Mouse (Mus musculus) limb, embryonic 15.5 days (tissue): Measurements from ENCODE around the gene Krt35. TPM values are rescaled to one million over a fixed set of nuclear protein-coding genes. Genes with fewer than 3 reads are reported as not detected.

Source experiments
- ATAC-seq: fragments of 200-750 bp; cut with Nextera tagmentation; 2 replicates; pipeline ENCODE4 v1.8.0; 2017; ENCODE audit warnings: low read depth, moderate TSS enrichment; ENCODE audit not compliant: insufficient number of reproducible peaks, low FRiP score, low TSS enrichment
- H3K27ac ChIP-seq: fragments of 300-500 bp; sonication (generic); 2 replicates; pipeline ENCODE4 v1.5.1; 2015; ENCODE audit warnings: moderate library complexity, mild to moderate bottlenecking, inconsistent platforms
- H3K27me3 ChIP-seq: fragments of 300-500 bp; sonication (generic); 2 replicates; pipeline ENCODE4 v1.6.1; 2015; ENCODE audit warnings: inconsistent platforms
- H3K36me3 ChIP-seq: fragments of 300-500 bp; sonication (generic); 2 replicates; pipeline ENCODE4 v1.6.1; 2015; ENCODE audit warnings: inconsistent platforms
- H3K4me1 ChIP-seq: fragments of 300-500 bp; sonication (generic); 2 replicates; pipeline ENCODE4 v1.6.1; 2015; ENCODE audit warnings: inconsistent platforms
- H3K4me2 ChIP-seq: fragments of 300-500 bp; sonication (generic); 2 replicates; pipeline ENCODE4 v1.6.1; 2015; ENCODE audit warnings: mild to moderate bottlenecking, inconsistent platforms
- H3K4me3 ChIP-seq: fragments of 300-500 bp; sonication (generic); 2 replicates; pipeline ENCODE4 v1.5.1; 2015; ENCODE audit warnings: mild to moderate bottlenecking, inconsistent platforms
- H3K9ac ChIP-seq: fragments of 300-500 bp; sonication (generic); 2 replicates; pipeline ENCODE4 v1.6.1; 2015; ENCODE audit warnings: inconsistent platforms
- H3K9me3 ChIP-seq: fragments of 300-500 bp; sonication (generic); 2 replicates; pipeline ENCODE4 v1.6.1; 2016; ENCODE audit warnings: inconsistent platforms
- WGBS: fragments of 180-500 bp; shearing (Covaris S2); methylation state at CpG from one replicate; pipeline ENCODE4 v1.1.7; 2015; 5-methylcytosine and 5-hydroxymethylcytosine counted together
- polyA plus RNA-seq: library from polyadenylated mRNA; unstranded; fragments of >200 nt; fragmentation: Nextera tagmentation; extraction: Ambion mirVana; gene quantifications from 2 replicates; pipeline ENCODE4 v1.2.1, GENCODE M21; 2015

Krt35 gene
- polyA plus RNA-seq, result 23.6 and 26.4 TPM in 2 replicates

GRCm38 (mm10) chr11:100096141-100096540 is at the start of gene Krt35:
Krt35 (minus strand) TSS chr11:100096241.
- Histone ChIP-seq H3K4me2 (no peak within 1 kb of the TSS), H3K4me3 (no peak within 1 kb of the TSS), H3K36me3 (no peaks in the 10 kb centered on the region), H3K9me3 (no peaks in the 10 kb centered on the region), H3K27me3 (no peaks in the 10 kb centered on the region), H3K27ac (no peak within 1 kb of the TSS), H3K9ac (no peak within 1 kb of the TSS), H3K4me1 (no peaks in the 10 kb centered on the region)
- ATAC-seq, result no peak
- WGBS, result 28% methylated on average over 9 of the region's 9 CpGs

GRCm38 (mm10) chr11:100145104-100145503 is 49.1 kb upstream of the Krt35 start:
- ATAC-seq, result no peak

GRCm38 (mm10) chr11:100140966-100141365 is 44.9 kb upstream of the Krt35 start:
- 72% methylated on average over 21 of the region's 21 CpGs for WGBS
- H3K27me3 ChIP-seq, result peaks cover 25% of the 10 kb centered on the region
- no peak overlapping the region for H3K27ac ChIP-seq
- H3K4me2 ChIP-seq, result no peak overlapping the region
- no peak overlapping the region for H3K4me3 ChIP-seq
- H3K36me3 ChIP-seq, result no peaks in the 10 kb centered on the region
- no peak overlapping the region for H3K9ac ChIP-seq
- peaks cover 30% of the 10 kb centered on the region for H3K4me1 ChIP-seq
- no peaks in the 10 kb centered on the region for H3K9me3 ChIP-seq
- no peak for ATAC-seq

More at GRCm38 (mm10) chr11:100145104-100145503, 49.1 kb upstream of the Krt35 start:
- Histone ChIP-seq H3K27me3 (peaks cover 32% of the 10 kb centered on the region), H3K4me2 (peak overlapping the region; percentile 48), H3K9ac (no peak overlapping the region), H3K36me3 (no peaks in the 10 kb centered on the region), H3K9me3 (no peaks in the 10 kb centered on the region), H3K4me3 (peak overlapping the region; percentile 27), H3K4me1 (peaks cover 23% of the 10 kb centered on the region), H3K27ac (no peak overlapping the region)
- 3% methylated on average over 20 of the region's 20 CpGs for WGBS

- H3K27ac ChIP-seq, result no peak overlapping the region
- 54% methylated on average over 2 of the region's 2 CpGs for WGBS
- no peak for ATAC-seq
Observed at GRCm38 (mm10) chr11:100139391-100139790, 43.4 kb upstream of the Krt35 start.

GRCm38 (mm10) chr11:100138809-100139208 is 42.8 kb upstream of the Krt35 start:
- 57% methylated on average over 7 of the region's 7 CpGs for WGBS
- no peak for ATAC-seq
- H3K4me1 ChIP-seq, result peaks cover 28% of the 10 kb centered on the region
- peaks cover 4% of the 10 kb centered on the region; the same call in 1 of the 2 replicates for H3K27me3 ChIP-seq
- H3K27ac ChIP-seq, result no peak overlapping the region
- no peak overlapping the region for H3K9ac ChIP-seq
- H3K36me3 ChIP-seq, result no peaks in the 10 kb centered on the region
- no peak overlapping the region for H3K4me2 ChIP-seq
- no peaks in the 10 kb centered on the region for H3K9me3 ChIP-seq
- H3K4me3 ChIP-seq, result no peak overlapping the region

More at GRCm38 (mm10) chr11:100139391-100139790, 43.4 kb upstream of the Krt35 start:
- H3K36me3 ChIP-seq, result no peaks in the 10 kb centered on the region
- peaks cover 9% of the 10 kb centered on the region for H3K27me3 ChIP-seq
- peaks cover 26% of the 10 kb centered on the region for H3K4me1 ChIP-seq
- H3K4me2 ChIP-seq, result no peak overlapping the region
- no peaks in the 10 kb centered on the region for H3K9me3 ChIP-seq
- no peak overlapping the region for H3K4me3 ChIP-seq
- H3K9ac ChIP-seq, result no peak overlapping the region

- WGBS, result 32% methylated on average over 5 of the region's 5 CpGs
- H3K36me3 ChIP-seq, result no peaks in the 10 kb centered on the region
Observed at GRCm38 (mm10) chr11:100137693-100138092, 41.7 kb upstream of the Krt35 start.

GRCm38 (mm10) chr11:100136559-100136958 is 40.5 kb upstream of the Krt35 start:
- Histone ChIP-seq H3K4me3 (no peak overlapping the region), H3K27ac (no peak overlapping the region), H3K27me3 (0 out of 2 replicates have a peak, but pooled peaks cover 2% of the 10 kb centered on the region), H3K36me3 (no peaks in the 10 kb centered on the region), H3K9ac (no peak overlapping the region), H3K4me2 (no peak overlapping the region), H3K9me3 (no peaks in the 10 kb centered on the region), H3K4me1 (peaks cover 33% of the 10 kb centered on the region)
- 26% methylated on average over 5 of the region's 5 CpGs for WGBS
- ATAC-seq, result 0 out of 2 replicates have a peak, but pooled peaks have one; percentile 13

More at GRCm38 (mm10) chr11:100137693-100138092, 41.7 kb upstream of the Krt35 start:
- no peak overlapping the region for H3K9ac ChIP-seq
- no peak overlapping the region for H3K27ac ChIP-seq
- no peak overlapping the region for H3K4me2 ChIP-seq
- H3K4me3 ChIP-seq, result no peak overlapping the region
- H3K4me1 ChIP-seq, result peaks cover 33% of the 10 kb centered on the region
- no peaks in the 10 kb centered on the region for H3K9me3 ChIP-seq
- no peak for ATAC-seq
- H3K27me3 ChIP-seq, result 0 out of 2 replicates have a peak, but pooled peaks cover 2% of the 10 kb centered on the region

- H3K9me3 ChIP-seq, result no peaks in the 10 kb centered on the region
- 0 out of 2 replicates have a peak, but pooled peaks cover 2% of the 10 kb centered on the region for H3K27me3 ChIP-seq
- ATAC-seq, result no peak
- H3K4me2 ChIP-seq, result peak within 1 kb of the TSS; percentile 24; the same call in 1 of the 2 replicates
- 0 out of 2 replicates have a peak within 1 kb of the TSS, but pooled peaks have one; percentile 33 for H3K27ac ChIP-seq
- WGBS, result 48% methylated on average over 7 of the region's 7 CpGs
- H3K4me1 ChIP-seq, result peaks cover 29% of the 10 kb centered on the region
- peak within 1 kb of the TSS; percentile 21 for H3K4me3 ChIP-seq
- H3K36me3 ChIP-seq, result no peaks in the 10 kb centered on the region
- H3K9ac ChIP-seq, result no peak within 1 kb of the TSS
Observed at GRCm38 (mm10) chr11:100135731-100136130, 39.7 kb upstream of the Krt35 start, which contains the start of gene Krt15. Krt15 (minus strand) TSS chr11:100135928.

- H3K27me3 ChIP-seq, result no peaks in the 10 kb centered on the region
- no peak overlapping the region for H3K9ac ChIP-seq
- H3K36me3 ChIP-seq, result no peaks in the 10 kb centered on the region
- no peak overlapping the region for H3K4me3 ChIP-seq
- no peaks in the 10 kb centered on the region for H3K4me1 ChIP-seq
- 58% methylated on average over 7 of the region's 7 CpGs for whole genome bisulfite sequencing
- H3K27ac ChIP-seq, result no peak overlapping the region
- no peak for ATAC-seq
- H3K4me2 ChIP-seq, result no peak overlapping the region
- no peaks in the 10 kb centered on the region for H3K9me3 ChIP-seq
Observed at GRCm38 (mm10) chr11:100124901-100125300, 28.9 kb upstream of the Krt35 start.

- 66% methylated on average over 3 of the region's 3 CpGs for WGBS
- Histone ChIP-seq H3K27me3 (no peaks in the 10 kb centered on the region), H3K36me3 (no peaks in the 10 kb centered on the region), H3K9ac (no peak within 1 kb of the TSS), H3K4me2 (no peak within 1 kb of the TSS), H3K27ac (no peak within 1 kb of the TSS), H3K4me3 (no peak within 1 kb of the TSS), H3K9me3 (no peaks in the 10 kb centered on the region), H3K4me1 (0 out of 2 replicates have a peak, but pooled peaks cover 5% of the 10 kb centered on the region)
- no peak for ATAC-seq
Observed at GRCm38 (mm10) chr11:100121466-100121865, 25.4 kb upstream of the Krt35 start, which contains the start of gene Krt13. Krt13 (minus strand) TSS chr11:100121566.

GRCm38 (mm10) chr11:100120331-100120730 is 24.3 kb upstream of the Krt35 start:
- WGBS, result 73% methylated on average over 5 of the region's 5 CpGs
- Histone ChIP-seq H3K4me2 (no peak overlapping the region), H3K27me3 (no peaks in the 10 kb centered on the region), H3K4me3 (no peak overlapping the region), H3K36me3 (no peaks in the 10 kb centered on the region), H3K9ac (no peak overlapping the region), H3K27ac (no peak overlapping the region), H3K4me1 (0 out of 2 replicates have a peak, but pooled peaks cover 5% of the 10 kb centered on the region), H3K9me3 (no peaks in the 10 kb centered on the region)
- ATAC-seq, result no peak

- ATAC-seq, result no peak
- H3K27ac ChIP-seq, result no peak overlapping the region
Observed at GRCm38 (mm10) chr11:100113742-100114029, 17.6 kb upstream of the Krt35 start.

More at GRCm38 (mm10) chr11:100113742-100114029, 17.6 kb upstream of the Krt35 start:
- no peaks in the 10 kb centered on the region for H3K27me3 ChIP-seq
- no peak overlapping the region for H3K4me3 ChIP-seq
- H3K4me2 ChIP-seq, result no peak overlapping the region
- 81% methylated on average over 2 of the region's 2 CpGs for WGBS
- no peak overlapping the region for H3K9ac ChIP-seq
- H3K36me3 ChIP-seq, result no peaks in the 10 kb centered on the region
- 0 out of 2 replicates have a peak, but pooled peaks cover 3% of the 10 kb centered on the region for H3K4me1 ChIP-seq
- H3K9me3 ChIP-seq, result no peaks in the 10 kb centered on the region
